Mouse (Mus musculus) heart, embryonic 12.5 days (tissue): ENCODE measurements around the gene Pik3r2. TPM values are rescaled to one million over a fixed set of nuclear protein-coding genes. Genes with fewer than 3 reads are reported as not detected.

Experiments
- ATAC-seq: fragments of 200-750 bp; cut with Nextera tagmentation; 2 replicates; pipeline ENCODE4 v1.8.0; 2017; ENCODE audit warnings: moderate TSS enrichment, moderate library complexity; ENCODE audit not compliant: insufficient number of reproducible peaks, low FRiP score
- H3K27ac ChIP-seq: fragments of 300-500 bp; sonication (generic); 2 replicates; pipeline ENCODE4 v1.5.1; 2016; ENCODE audit warnings: mild to moderate bottlenecking, moderate library complexity; ENCODE audit not compliant: poor library complexity, severe bottlenecking
- H3K27me3 ChIP-seq: fragments of 300-500 bp; sonication (generic); replicated peaks from 2 replicates; pipeline ENCODE4 v1.6.1; 2016; ENCODE audit warnings: mild to moderate bottlenecking, moderate library complexity
- H3K36me3 ChIP-seq: fragments of 300-500 bp; sonication (generic); 2 replicates; pipeline ENCODE4 v1.6.1; 2016; ENCODE audit warnings: mild to moderate bottlenecking, moderate library complexity
- H3K4me1 ChIP-seq: fragments of 300-500 bp; sonication (generic); replicated peaks from 2 replicates; pipeline ENCODE4 v1.6.1; 2016; ENCODE audit warnings: mild to moderate bottlenecking
- H3K4me2 ChIP-seq: fragments of 300-500 bp; sonication (generic); 2 replicates; pipeline ENCODE4 v1.6.1; 2016; ENCODE audit warnings: mild to moderate bottlenecking, moderate library complexity
- H3K4me3 ChIP-seq: fragments of 300-500 bp; sonication (generic); 2 replicates; pipeline ENCODE4 v1.5.1; 2016; ENCODE audit warnings: mild to moderate bottlenecking
- H3K9ac ChIP-seq: fragments of 300-500 bp; sonication (generic); 2 replicates; pipeline ENCODE4 v1.6.1; 2016; ENCODE audit warnings: mild to moderate bottlenecking, moderate library complexity
- H3K9me3 ChIP-seq: fragments of 300-500 bp; sonication (generic); replicated peaks from 2 replicates; pipeline ENCODE4 v1.6.1; 2016; ENCODE audit warnings: mild to moderate bottlenecking, moderate library complexity
- WGBS: fragments of 180-500 bp; shearing (Covaris S2); methylation state at CpG from one replicate; pipeline ENCODE4 v1.1.7; 2016; 5-methylcytosine and 5-hydroxymethylcytosine counted together
- polyA plus RNA-seq: library from polyadenylated mRNA; unstranded; fragments of >200 nt; fragmentation: Nextera tagmentation; extraction: Ambion mirVana; gene quantifications from 2 replicates; pipeline ENCODE4 v1.2.1, GENCODE M21; 2016

Gene Pik3r2
- polyA plus RNA-seq, 1 experiment from 2014 or later: 35.2 TPM

DNA sequence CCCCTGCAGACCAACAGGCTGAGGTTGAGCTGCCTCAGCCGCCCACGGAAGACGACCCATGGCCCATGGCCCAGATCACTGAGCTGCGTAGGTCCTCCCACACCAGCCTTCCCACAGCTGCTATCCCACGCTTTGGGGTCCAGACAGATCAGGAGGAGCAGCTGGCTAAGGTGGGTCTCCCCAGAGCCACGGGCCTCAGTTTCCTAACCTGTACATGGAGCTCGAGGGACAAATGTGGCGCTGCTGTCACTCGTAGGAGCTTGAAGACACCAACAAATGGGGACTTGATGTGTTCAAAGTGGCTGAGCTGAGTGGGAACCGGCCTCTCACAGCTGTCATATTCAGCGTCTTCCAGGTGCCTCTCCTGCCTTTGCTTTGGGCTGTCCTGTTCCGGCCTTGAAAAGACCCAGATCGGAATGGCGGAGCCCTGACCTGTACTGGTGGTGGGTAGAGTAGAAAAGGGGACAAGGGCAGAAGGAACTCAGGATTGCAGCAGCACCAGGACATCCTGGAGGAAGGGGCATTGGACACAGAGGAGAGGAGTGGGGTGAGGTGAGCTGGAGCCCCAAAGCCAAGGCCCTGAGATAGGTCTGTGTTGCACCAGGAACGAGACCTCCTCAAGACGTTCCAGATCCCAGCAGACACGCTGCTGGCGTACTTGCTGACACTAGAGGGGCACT lies 29.2 kb downstream of the Pik3r2 start:
- WGBS: 79% methylated on average over 18 of the region's 18 CpGs
- Histone ChIP-seq H3K4me1 (peaks cover 16% of the 10 kb centered on the region), H3K27me3 (peaks cover 83% of the 10 kb centered on the region), H3K36me3 (no peaks in the 10 kb centered on the region), H3K4me2 (no peak overlapping the region), H3K9me3 (no peaks in the 10 kb centered on the region), H3K27ac (no peak overlapping the region), H3K4me3 (no peak overlapping the region), H3K9ac (no peak overlapping the region)
- no peak for ATAC-seq

DNA sequence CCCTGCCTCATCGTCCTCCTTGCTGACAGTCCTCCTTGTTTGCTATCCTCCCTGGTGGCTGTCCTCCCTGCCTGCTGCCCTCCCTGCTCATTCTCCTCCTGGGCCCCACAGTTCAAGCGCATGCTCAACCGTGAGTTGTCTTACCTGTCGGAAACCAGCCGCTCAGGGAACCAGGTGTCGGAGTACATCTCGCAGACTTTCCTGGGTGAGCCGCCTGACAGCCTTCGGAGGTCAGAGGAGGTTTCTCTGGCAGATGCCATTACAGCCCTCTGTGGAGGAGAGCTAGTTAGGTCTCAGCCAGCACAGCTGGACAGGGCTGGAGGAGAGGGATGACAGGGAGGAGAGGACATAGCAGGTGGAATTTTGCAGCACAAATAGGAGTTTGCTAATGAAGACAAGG lies 29.8 kb downstream of the Pik3r2 start:
- H3K4me3 ChIP-seq: no peak overlapping the region
- ATAC-seq: no peak
- H3K27ac ChIP-seq: no peak overlapping the region
- H3K36me3 ChIP-seq: no peaks in the 10 kb centered on the region
- no peak overlapping the region for H3K4me2 ChIP-seq
- peaks cover 23% of the 10 kb centered on the region for H3K4me1 ChIP-seq
- H3K9ac ChIP-seq: no peak overlapping the region
- 52% methylated on average over 9 of the region's 9 CpGs for WGBS
- peaks cover 90% of the 10 kb centered on the region for H3K27me3 ChIP-seq
- no peaks in the 10 kb centered on the region for H3K9me3 ChIP-seq

DNA sequence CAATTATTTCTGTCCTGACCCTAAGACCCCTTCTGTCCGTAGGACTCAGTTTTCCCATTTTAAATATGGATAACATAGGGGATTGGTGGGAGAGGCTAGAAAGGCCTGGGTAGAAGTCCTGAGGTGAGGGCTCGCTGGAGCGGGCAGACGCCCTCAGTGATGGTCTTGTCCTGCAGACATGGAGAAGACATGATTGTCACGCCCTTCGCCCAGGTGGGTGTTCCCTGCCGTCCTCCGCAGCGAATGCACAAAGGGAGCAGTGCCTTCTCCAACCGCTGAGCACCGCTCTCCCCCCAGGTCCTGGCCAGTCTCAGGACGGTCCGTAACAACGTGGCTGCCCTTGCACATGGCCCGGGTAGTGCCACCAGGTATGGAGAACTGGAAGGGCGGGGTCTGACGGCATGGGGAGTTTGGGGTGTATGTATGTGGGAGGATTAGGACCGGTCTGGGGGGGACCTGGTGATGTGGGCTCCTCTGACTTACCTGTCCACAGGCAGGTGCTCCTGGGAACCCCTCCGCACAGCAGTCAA lies 30.8 kb downstream of the Pik3r2 start:
- WGBS: 49% methylated on average over 19 of the region's 19 CpGs

DNA sequence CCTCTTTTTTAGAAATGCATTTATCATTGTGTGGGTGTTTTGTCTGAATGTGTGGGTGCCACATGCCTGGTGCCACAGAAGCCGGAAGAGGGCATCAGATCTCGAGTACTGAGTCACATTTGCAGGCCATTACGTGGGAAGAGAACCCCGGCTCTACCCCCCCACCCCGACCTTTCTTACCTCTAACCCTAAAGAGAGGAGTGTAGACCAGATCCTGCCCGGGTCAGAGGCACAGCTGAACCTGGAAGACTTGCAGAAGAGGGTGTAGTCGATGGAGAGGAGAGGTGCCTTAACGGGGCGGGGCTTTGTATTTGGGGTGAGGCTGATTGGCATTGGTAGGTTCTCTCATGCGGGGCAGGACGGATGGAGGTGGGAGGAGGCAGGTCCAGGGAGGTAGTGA lies 31.7 kb downstream of the Pik3r2 start:
- H3K27ac ChIP-seq: no peak overlapping the region
- H3K4me3 ChIP-seq: no peak overlapping the region
- WGBS: 47% methylated on average over 11 of the region's 11 CpGs
- H3K9ac ChIP-seq: no peak overlapping the region
- no peak overlapping the region for H3K4me2 ChIP-seq
- no peaks in the 10 kb centered on the region for H3K36me3 ChIP-seq
- peaks cover 33% of the 10 kb centered on the region for H3K4me1 ChIP-seq
- no peak for ATAC-seq
- H3K27me3 ChIP-seq: peaks cover 86% of the 10 kb centered on the region
- no peaks in the 10 kb centered on the region for H3K9me3 ChIP-seq

More for the DNA sequence above, 30.8 kb downstream of the Pik3r2 start:
- Histone ChIP-seq H3K4me1 (peaks cover 32% of the 10 kb centered on the region), H3K9me3 (no peaks in the 10 kb centered on the region), H3K4me3 (no peak overlapping the region), H3K27ac (no peak overlapping the region), H3K4me2 (no peak overlapping the region), H3K27me3 (peaks cover 90% of the 10 kb centered on the region), H3K9ac (no peak overlapping the region), H3K36me3 (no peaks in the 10 kb centered on the region)
- ATAC-seq: no peak

DNA sequence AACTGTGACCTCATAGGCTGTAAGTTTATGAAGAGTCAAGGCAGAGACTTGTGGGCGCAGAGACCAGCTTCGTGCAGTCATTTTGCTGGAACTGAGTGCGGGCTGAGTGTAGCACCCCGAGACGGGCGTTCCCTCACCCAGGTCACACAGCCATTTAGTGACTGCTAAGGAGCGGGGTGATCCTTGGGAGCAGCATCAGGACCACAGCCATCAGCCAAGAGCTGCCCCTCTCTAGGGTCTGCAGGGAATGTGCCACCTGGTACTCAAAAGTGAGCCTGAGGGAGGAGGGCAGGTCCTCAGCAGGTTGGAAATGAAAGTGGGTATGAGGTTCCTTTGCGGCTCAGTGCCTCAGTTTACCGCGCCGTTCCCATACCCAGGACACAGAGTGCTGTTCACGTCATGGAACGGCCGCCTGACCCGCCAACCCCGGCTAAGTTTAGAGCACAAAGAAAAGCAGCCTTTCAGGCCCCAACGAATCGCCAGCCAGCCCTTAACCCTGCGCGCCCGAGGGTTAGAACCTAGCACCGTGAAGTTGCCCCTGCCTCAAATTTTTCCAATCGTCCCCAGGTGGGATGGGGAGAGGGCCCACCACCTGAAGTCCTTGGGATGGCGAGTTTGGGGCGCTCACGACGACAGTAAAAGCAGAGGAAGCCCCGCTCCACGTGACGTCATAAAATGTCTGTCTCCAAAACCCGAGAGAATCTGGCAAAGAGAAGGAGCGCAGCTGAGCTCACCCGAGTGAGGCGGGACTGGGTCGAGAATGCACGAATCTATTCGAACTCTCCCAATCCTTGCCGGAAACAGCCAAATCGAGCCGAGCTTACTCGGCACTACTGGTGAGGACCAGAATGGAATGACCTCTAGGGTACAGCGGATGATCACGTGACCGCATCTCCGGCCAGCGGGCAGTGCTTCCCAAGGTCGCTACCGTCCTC lies 32.6 kb downstream of the Pik3r2 start:
- H3K9me3 ChIP-seq: no peaks in the 10 kb centered on the region
- H3K9ac ChIP-seq: no peak overlapping the region
- peak overlapping the region; percentile 60 for H3K4me2 ChIP-seq
- H3K27ac ChIP-seq: no peak overlapping the region
- H3K36me3 ChIP-seq: no peaks in the 10 kb centered on the region
- peaks cover 33% of the 10 kb centered on the region for H3K4me1 ChIP-seq
- WGBS: 5% methylated on average over 48 of the region's 48 CpGs
- H3K27me3 ChIP-seq: peaks cover 77% of the 10 kb centered on the region
- peak overlapping the region; percentile 35 for H3K4me3 ChIP-seq
- ATAC-seq: no peak

DNA sequence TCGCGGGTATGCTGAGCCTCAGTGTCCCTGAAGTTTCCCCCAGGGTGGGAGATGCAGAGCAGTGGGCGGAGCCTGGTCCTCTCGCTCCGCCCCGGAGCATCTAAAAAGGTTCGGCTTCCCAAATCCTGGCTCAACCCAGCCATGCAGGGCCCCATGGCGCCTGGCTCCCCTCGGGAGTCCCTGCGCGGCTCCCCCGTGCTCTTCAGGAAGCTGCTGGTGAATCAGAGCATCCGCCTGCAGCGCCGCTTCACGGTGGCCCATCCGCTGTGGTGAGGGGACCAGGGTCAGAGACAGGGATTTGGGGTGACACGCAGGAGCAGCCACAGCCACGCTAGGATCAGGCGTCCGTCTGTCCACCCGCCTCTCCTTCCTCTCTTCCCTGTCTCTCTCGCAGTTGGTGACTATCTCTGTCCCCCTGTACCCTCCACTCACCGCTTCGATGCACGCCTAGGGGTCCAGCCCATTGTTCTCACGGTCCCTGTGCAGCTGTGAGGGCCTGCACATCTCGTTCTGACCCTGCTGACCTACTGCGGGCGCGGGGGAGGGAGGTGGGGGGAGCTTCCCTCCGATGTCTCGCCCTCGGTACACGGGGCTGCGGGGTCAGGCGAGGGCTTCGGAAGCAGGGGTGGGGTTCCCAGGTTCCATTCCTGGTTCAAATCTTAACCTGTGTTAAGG lies 33.4 kb downstream of the Pik3r2 start:
- H3K36me3 ChIP-seq: no peaks in the 10 kb centered on the region
- H3K4me2 ChIP-seq: peak overlapping the region; percentile 60
- H3K4me1 ChIP-seq: peaks cover 33% of the 10 kb centered on the region
- H3K9ac ChIP-seq: no peak overlapping the region
- no peak overlapping the region for H3K27ac ChIP-seq
- H3K27me3 ChIP-seq: peaks cover 73% of the 10 kb centered on the region
- ATAC-seq: no peak
- WGBS: 3% methylated on average over 38 of the region's 38 CpGs
- H3K9me3 ChIP-seq: no peaks in the 10 kb centered on the region
- H3K4me3 ChIP-seq: peak overlapping the region; percentile 17

DNA sequence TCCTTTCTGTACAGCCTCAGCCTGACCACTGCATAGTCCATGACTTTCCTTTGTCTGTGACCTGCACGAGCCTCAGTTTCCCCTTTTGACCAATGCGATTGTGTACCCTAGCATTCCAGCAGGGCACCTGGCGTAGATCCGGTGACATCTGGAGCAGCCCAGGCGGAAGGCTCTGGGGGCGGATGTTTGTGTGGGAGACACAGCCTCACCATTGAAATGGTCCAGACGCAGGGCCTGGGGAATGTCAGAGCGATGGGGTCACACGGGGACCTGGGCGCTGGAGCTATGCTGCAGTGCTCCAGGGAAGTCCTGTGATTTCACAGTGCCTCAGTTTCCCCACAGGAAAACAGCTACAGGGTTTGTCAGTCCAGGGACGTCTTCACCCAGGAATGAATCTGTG lies 34.3 kb downstream of the Pik3r2 start:
- Histone ChIP-seq H3K36me3 (no peaks in the 10 kb centered on the region), H3K4me1 (peaks cover 33% of the 10 kb centered on the region), H3K9me3 (no peaks in the 10 kb centered on the region), H3K27ac (no peak overlapping the region), H3K4me3 (no peak overlapping the region), H3K9ac (no peak overlapping the region), H3K27me3 (peaks cover 69% of the 10 kb centered on the region), H3K4me2 (0 out of 2 replicates have a peak overlapping the region, but pooled peaks have one; percentile 0)
- ATAC-seq: no peak
- 28% methylated on average over 11 of the region's 11 CpGs for WGBS

DNA sequence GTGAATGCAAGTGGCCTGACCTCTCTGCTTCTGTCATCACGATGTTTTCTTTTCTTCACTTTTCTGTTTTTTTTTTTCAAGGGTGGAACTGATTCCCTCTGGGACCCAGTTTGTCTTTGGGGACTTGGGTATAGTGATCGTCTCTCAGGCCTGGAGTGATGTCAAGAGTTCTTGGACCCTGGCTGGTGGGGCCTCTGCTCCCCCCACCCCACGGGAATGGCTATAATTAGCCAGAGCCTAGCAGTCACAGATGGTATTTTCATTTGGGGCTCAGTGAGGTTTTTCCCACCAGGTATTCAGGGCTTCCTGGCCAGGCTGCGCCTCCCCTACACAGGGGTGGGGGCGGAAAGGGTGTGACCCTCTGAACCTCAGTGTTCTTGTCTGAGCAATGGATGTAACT lies 34.9 kb downstream of the Pik3r2 start:
- Histone ChIP-seq H3K4me3 (no peak overlapping the region), H3K4me1 (peaks cover 33% of the 10 kb centered on the region), H3K9me3 (no peaks in the 10 kb centered on the region), H3K27me3 (peaks cover 68% of the 10 kb centered on the region), H3K4me2 (no peak overlapping the region), H3K9ac (no peak overlapping the region), H3K27ac (no peak overlapping the region), H3K36me3 (no peaks in the 10 kb centered on the region)
- no peak for ATAC-seq
- WGBS: 42% methylated on average over 5 of the region's 5 CpGs

DNA sequence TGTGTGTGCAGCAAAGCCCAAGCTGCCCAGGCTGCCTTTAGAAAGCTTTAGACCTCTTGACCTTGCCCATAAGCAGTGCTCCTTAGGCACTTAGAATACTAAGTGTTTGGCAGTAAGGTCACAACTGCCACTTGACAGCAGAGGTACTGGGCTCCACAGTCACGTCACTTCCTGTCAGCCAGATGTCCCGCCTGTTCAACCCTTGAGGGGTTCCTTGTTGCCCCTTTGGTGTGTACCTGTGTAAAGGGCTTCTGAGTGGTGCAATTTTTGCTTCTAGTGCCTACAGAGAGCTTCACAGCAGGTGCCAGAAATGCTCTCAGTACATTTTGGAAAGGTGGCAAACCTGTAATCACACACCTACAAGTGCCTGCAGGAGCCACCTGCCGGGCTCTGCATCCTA lies 38.3 kb downstream of the Pik3r2 start:
- no peak overlapping the region for H3K9ac ChIP-seq
- 50% methylated on average over 3 of the region's 3 CpGs for WGBS
- H3K27ac ChIP-seq: no peak overlapping the region
- H3K36me3 ChIP-seq: no peaks in the 10 kb centered on the region
- H3K4me2 ChIP-seq: no peak overlapping the region
- peaks cover 25% of the 10 kb centered on the region for H3K4me1 ChIP-seq
- H3K9me3 ChIP-seq: no peaks in the 10 kb centered on the region
- H3K4me3 ChIP-seq: no peak overlapping the region
- ATAC-seq: no peak
- peaks cover 37% of the 10 kb centered on the region for H3K27me3 ChIP-seq

DNA sequence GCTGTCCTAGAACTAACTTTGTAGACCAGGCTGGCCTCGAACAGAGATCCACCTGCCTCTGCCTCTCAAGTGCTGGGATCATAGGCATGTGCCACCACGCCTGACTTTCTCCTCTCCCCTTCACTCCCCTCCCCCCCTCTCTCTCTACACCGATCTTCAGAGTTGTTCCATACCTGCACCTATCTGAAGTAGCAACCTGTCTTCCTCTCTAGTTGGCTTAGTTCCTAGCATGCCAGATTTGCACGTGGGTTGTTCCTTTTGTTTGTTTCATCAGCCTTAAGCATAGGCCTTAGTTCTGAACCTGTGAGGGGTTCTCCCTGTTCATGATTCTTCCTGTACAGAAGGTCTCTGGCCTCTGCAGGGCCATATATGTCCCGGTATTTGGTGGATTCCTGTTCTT lies 38.8 kb downstream of the Pik3r2 start:
- Histone ChIP-seq H3K4me1 (peaks cover 20% of the 10 kb centered on the region), H3K27me3 (peaks cover 33% of the 10 kb centered on the region), H3K4me2 (no peak overlapping the region), H3K4me3 (no peak overlapping the region), H3K36me3 (no peaks in the 10 kb centered on the region), H3K27ac (no peak overlapping the region), H3K9ac (no peak overlapping the region), H3K9me3 (no peaks in the 10 kb centered on the region)
- no peak for ATAC-seq
- 63% methylated on average over 5 of the region's 5 CpGs for WGBS

DNA sequence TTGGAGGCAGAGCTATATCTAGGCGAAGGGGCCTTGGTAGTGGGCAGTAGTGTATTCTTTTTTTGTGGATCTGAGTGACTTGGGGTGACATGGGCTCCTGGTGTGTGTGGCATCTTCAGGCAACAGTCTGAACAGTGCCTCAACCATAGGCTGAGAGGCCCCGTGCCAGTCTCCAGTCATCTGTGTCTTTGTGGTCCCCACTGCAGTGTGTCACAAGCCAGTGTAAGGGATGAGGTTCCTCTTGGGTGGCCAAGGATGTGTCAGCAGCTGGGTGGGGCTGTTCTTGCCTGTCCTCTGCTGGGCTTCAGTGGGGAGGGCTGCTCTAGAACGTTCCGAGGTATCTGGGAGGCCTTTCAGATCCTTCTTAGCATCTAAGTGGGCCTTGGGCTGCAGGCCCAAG lies 45.6 kb downstream of the Pik3r2 start:
- Histone ChIP-seq H3K9ac (no peak overlapping the region), H3K4me1 (peaks cover 6% of the 10 kb centered on the region), H3K4me2 (no peak overlapping the region), H3K27ac (no peak overlapping the region), H3K27me3 (peaks cover 70% of the 10 kb centered on the region), H3K9me3 (no peaks in the 10 kb centered on the region), H3K36me3 (no peaks in the 10 kb centered on the region), H3K4me3 (no peak overlapping the region)
- ATAC-seq: no peak
- 81% methylated on average over 4 of the region's 4 CpGs for WGBS
